Mouse (Mus musculus): Measurements from ENCODE around the gene Ascl1.

The Ascl1 gene

GRCm38 (mm10) chr10:87493576-87493975 is at the start of gene Ascl1:
TSS of gene Ascl1 (minus strand) at chr10:87493660.
- no peak for DNase-seq (ENCODE audit: low spot score)

- no peak for DNase-seq (ENCODE audit: low spot score)
Observed at GRCm38 (mm10) chr10:87534172-87534571, 40.7 kb upstream of the Ascl1 start.

- no peak for DNase-seq (ENCODE audit: low spot score)
Observed at GRCm38 (mm10) chr10:87521646-87522045, 28.2 kb upstream of the Ascl1 start, which contains the start of gene Pah. TSS of gene Pah (plus strand) at chr10:87521795.

DNA sequence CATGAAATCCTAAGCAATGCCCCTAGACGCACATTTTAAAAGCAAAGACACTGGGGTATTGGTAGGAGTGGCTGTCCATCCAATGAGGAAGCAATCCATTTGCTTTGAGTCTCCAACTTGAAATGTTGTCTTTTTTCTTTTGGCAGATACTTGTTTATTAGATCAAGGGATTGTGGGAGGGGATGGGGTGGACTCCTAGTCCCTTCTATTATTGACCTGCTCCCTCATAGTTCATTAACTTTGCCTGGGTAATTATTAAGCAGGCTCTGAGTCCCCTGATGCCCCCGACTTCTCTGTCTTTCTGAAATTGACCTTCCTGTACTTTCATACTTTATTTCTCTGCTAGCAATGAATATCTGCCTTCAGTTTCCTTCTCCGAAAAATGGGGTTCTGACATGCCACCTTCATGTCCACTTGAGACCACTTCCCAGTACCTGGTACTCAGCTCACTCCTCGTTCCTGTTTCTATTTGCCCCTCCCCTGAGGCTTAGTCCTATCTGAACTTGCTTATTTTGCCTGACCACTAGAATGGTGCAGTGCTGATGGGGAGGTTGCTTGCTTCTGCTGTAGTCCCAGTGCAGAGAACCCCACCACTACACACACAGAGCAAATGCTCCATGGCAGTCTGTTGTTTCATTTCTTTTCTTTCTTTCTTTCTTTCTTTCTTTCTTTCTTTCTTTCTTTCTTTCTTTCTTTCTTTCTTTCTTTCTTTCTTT is 27.1 kb upstream of the Ascl1 start:
- DNase-seq (ENCODE audit: low spot score) = no peak

GRCm38 (mm10) chr10:87518585-87518984 is 25.1 kb upstream of the Ascl1 start:
- no peak for DNase-seq (ENCODE audit: low spot score)

GRCm38 (mm10) chr10:87513052-87513451 is 19.6 kb upstream of the Ascl1 start:
- DNase-seq (ENCODE audit: low spot score) = no peak

- DNase-seq (ENCODE audit: low spot score) = no peak
Observed at GRCm38 (mm10) chr10:87508581-87508980, 15.1 kb upstream of the Ascl1 start.

- DNase-seq (ENCODE audit: low spot score) = no peak
Observed at GRCm38 (mm10) chr10:87503946-87504345, 10.5 kb upstream of the Ascl1 start.

DNA sequence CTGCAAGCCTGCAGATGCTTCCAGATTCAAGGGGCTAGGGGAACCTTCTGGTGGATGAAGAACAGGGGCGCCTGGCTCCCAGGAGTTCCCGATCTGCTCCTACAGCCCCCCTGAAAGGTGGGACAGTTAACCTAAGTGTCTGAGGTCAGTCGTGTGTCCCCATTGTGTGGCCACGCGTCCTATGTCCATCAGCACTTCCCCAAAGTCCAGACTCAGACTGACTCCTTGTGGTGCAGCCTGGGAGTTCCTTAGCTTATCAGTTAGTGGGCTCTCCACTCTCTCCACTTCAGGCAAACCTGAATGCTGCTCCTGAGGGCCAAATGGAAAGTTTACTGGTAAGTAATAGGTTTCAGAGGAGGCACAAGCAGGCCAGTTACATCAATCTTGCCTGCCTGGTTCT is 8.8 kb upstream of the Ascl1 start:
- no peak for DNase-seq (ENCODE audit: low spot score)

DNA sequence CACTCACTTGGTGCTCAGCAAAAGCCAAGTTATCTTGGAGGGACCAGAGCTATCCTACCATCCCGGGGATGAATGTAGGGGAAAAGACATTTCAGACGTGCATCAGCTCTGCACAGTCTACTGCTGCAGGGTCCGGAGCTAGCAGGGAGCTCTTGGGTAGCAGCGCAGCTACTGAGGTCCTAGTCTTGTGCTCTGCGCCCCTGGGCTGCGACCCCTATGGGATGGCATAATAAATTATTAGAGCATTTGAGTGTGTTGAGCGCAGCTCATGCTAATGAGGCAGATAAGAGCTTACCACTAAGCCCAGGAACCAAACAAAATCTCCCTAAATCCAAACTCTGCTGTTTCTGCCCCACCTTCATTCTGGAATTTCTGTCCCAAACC is 8.2 kb upstream of the Ascl1 start:
- DNase-seq (ENCODE audit: low spot score) = no peak

DNA sequence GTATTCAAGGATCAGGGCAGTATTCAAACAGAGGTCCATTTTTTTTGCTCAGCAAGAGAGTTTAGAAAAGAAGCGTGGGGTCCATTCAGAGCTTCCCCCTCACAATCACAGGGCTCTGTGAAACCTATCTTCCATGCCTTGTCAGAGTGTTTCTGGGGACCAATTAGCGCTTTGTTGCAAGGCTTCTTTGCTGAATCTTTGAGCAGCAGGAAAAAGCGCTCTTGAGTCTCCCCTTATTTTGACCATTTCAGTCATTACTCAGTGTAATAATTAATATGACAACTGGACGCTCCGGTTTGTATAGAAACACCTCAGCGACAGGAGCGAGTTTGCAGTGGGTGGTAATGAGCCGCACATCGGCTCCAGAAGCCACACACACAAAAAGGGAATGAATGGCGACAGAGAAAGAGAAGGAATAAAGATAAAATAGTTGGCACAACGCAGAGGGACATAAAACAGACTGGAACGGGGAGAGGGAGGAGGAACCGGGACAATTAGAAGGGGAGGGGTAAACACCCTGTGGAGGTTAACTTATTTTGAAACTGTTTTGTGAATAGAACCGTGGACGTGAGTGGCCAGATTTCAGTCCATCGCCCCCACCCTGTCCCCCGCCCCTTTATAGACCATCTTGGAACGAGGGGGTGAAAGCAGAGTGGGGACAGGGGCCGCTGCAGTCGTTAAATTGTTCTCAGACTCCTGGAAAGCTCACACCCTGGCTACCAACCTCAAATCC is 7.6 kb upstream of the Ascl1 start:
- no peak for DNase-seq (ENCODE audit: low spot score)

GRCm38 (mm10) chr10:87497056-87497455 is 3.6 kb upstream of the Ascl1 start:
- DNase-seq (ENCODE audit: low spot score) = no peak

- no peak for DNase-seq (ENCODE audit: low spot score)
Observed at GRCm38 (mm10) chr10:87494596-87494995, 1.1 kb upstream of the Ascl1 start.

- DNase-seq (ENCODE audit: low spot score) = no peak
Observed at GRCm38 (mm10) chr10:87494176-87494575, 716 bp upstream of the Ascl1 start.

DNA sequence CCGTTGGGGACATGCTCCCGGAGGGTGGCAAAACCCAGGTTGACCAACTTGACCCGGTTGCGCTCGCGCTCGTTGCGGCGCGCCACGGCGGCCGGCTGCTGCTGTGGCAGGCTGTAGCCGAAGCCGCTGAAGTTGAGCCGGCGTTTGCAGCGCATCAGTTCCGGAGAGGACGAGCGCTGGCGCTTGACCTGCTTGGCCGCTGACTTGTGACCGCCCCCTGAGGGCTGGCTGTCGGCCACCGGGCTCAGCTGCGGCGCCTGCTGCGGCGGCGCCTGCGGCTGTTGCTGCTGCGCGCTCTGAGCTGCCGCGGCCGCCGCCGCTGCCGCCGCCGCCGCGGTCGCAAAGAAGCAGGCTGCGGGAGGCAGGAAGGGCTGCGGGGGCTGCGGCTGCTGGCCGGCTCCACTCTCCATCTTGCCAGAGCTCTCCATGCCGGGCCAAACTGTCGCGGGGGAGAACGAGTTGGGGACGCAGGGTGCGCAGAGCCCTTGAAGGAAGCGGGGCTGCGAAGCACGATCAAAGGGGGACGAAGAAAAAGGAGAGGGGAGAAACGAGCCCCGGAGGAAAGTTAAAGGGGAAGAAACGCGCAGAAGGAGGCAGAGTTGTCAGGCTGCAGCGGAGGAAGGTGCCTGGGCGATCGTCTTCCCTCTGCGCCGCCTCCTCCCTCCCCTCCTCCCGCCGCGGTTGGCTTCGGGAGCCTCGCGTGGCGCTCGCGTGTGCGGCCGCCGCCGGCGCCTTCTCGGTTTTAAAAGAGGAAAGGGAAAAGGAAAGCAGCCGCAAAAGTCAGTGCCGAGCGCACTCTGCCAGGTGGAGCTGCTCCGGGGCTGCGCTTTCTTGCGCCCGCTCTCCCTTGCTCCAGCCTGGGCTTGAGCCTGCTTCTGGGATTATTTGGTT is 554 bp downstream of the Ascl1 start:
- no peak for DNase-seq (ENCODE audit: low spot score)

GRCm38 (mm10) chr10:87492332-87492660 is 1.2 kb downstream of the Ascl1 start:
- DNase-seq (ENCODE audit: low spot score) = no peak

DNA sequence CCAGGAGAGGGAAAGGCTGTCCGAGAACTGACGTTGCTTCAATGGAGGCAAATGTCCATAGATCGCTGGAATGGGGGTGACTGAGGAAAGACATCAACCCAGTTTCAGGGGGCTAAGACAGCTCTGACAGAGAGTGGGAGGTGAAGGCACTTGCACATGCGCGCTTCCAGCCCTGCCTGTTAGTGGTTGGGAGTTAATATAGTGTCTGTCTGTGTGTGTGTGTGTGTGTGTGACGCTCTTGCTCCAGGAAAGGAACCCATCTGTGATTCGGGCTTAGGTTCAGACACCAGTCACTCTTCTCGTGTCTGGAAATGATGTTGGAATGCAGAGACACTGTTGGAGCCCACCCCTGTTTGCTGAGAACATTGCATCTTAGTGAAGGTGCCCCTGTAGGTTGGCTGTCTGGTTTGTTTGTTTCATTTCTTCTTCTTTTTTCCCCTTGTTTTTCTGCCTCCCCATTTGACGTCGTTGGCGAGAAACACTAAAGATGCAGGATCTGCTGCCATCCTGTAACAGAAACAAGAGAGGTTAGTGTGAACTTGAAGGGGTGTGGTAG is 1.9 kb downstream of the Ascl1 start:
- no peak for DNase-seq (ENCODE audit: low spot score)

GRCm38 (mm10) chr10:87490328-87490727 is 3.1 kb downstream of the Ascl1 start:
- DNase-seq (ENCODE audit: low spot score) = no peak

DNA sequence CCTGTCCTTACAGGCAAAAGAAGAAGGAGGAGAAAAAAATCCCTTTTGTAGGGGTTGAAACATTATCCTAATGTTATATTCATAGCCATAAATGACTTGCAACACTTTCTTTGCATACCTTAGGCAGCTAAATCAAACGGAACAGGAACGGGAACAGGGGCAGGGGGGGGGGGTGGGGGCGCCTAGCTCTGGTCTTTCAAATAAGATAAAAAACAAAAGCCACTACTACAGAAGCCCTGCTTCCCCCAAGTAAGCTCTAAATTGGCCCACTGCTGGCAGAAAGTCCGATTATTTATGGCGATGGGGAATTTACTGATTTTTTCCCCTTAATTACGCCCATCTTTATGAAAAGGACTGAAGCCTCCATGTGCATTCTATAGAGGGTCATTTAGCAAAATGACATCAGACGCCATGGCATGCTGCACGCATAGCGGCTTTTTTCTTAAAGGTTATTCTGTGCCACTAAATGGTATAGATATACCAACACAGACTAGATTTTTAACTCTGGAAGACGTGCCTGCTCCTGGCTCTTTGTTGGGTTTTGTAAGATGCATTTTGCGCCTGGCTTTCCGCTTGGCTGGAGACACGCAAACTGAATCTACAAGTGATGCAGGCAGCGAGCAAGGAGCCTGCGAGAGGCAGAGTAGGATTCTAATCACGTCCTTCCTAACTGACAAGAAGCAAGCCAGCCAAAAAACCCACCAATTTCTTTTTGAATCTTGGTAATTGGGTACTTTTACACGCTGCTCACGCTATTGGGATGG is 4.0 kb downstream of the Ascl1 start:
- no peak for DNase-seq (ENCODE audit: low spot score)

GRCm38 (mm10) chr10:87488429-87489145 is 4.9 kb downstream of the Ascl1 start:
- DNase-seq (ENCODE audit: low spot score) = no peak
